Mouse (Mus musculus) ES-CJ7 (cell line): ENCODE measurements at regions not wholly inside any gene's neighbourhood (a gene's known extent, or its start where the extent isn't known, plus 50 kb on each side); places are given as distances from the start of the nearest gene placed in this dataset.
A peak's percentile ranks its signal among the peaks of the same experiment; 100 is the strongest.

Experiments
- DNase-seq: peaks from one replicate; pipeline ENCODE4 v3.0.0; 2011; ENCODE audit warnings: low read depth, low spot score

DNA sequence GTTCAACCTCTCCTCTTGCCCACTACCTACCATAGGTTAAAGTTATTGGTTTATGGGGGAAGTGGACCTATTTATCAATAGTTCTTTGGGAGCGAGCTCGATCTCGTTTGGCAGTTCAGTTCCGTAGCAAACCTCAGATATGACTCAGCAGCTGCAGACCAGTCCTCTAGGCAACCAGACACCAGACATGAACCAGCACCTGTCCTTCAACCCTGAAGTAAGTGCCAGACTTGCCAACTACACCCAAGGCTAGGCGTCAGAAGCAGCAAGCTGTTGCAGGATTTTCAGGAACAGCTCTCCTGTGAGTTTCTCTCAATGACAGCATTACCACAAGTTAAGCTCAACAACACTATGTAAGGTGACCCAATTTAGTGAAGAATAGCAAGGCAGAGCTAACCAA, 53.3 kb upstream of the Trdn start:
- no peak for DNase-seq

- DNase-seq = no peak
Observed at GRCm38 (mm10) chr10:33022254-33022653, 58.1 kb upstream of the Trdn start.

- no peak for DNase-seq
Observed at GRCm38 (mm10) chr10:32984727-32985587, 94.7 kb upstream of the Nkain2 start.

DNA sequence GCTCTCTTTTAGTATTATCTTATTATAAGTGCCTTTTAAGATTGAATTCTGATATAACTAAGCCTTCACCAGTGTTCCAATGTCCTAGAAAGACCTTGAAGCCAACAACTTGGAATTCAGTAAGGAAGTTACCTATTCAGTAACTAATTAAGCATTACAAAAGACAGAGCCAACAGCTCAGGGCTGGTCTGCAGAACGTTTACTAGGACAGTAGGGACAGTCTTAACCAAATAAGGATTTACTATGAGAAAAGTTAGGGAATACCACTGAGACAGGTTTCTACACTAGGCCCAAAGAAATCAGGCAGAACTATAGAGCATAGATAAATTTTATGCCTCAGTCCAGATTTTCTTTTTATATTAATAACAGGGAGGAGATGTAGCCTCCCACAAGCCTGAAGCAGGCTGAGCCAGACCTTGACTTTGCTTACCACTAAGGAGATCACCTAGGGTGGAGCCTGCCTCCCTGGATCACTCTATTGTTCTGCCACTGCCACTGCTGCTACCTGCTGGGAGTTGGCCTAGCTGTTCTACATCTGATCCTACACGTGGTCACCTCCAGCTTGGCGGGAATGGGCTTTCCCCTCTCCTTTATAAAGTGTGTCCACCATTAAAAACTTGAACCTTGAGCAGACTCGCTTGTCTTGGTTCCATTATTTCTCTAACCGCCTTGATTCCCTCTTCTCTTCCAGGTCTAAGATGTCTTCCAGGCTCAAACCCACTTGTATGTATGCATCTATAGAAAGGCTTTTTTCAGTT, 68.2 kb upstream of the Nkain2 start:
- peak; percentile 42 for DNase-seq

DNA sequence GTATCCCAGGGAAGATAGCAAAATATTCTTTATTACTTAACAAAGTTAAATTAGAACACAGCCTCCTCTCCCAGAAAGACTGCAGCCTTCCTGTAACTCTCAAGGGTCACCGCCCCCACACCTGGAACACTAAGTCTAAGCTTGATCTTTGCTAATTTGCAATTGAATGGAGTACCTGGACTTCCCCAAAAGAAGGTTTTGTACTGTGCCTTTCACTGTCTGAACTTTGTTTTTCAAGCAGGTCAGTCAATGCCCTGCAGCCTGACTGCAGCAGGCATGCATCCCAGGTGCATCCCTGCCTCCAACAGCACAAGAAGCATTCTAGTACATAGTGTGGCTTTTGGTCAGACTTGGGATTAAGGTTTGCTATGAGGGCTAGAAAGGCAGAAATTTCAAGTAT, 67.2 kb upstream of the Nkain2 start:
- peak; percentile 57 for DNase-seq

DNA sequence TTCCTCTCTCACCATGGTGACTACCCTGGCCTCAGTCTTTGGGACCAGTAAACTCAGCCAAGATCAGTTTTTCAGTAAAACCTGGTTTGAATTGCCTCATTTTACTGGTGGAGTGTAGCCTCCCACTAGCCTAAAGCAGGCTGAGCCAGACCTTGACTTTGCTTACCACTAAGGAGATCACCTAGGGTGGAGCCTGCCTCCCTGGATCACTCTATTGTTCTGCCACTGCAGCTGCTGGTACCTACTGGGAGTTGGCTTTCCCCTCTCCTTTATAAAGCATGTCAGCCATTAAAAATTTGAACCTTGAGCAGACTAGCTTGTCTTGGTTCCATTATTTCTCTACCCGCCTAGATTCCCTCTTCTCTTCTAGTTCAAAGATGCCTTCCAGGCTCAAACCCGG, 63.5 kb upstream of the Nkain2 start:
- peak; percentile 35 for DNase-seq

DNA sequence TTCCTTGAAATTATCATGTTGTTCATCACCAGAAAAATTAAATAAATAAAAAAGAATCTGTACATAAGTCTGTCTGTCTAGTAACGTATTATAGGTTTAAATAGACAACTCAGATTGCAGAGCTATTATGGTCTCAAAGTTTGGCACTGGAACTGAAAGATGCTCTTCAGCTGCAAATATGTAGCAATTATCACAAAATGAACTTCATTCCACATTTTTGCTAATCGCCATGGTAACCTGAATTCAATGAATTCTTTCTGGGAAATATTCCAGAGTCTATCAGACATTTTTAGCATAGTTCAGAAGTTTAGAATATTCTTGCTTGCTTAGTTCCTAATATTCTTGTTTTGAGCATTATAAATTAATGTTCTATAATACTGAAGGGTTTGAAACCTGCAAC, 62.2 kb upstream of the Nkain2 start:
- DNase-seq = no peak

GRCm38 (mm10) chr10:32943026-32943425, 52.8 kb upstream of the Nkain2 start:
- DNase-seq = peak; percentile 65
